Mouse (Mus musculus) kidney, adult 2 months (tissue): ENCODE results near the gene Insr.

ENCODE experiments used
- CTCF ChIP-seq: fragments of 200-500 bp; conservative IDR thresholded peaks from 2 replicates; pipeline ENCODE4 v1.5.1; 2011; ENCODE audit warnings: low read depth, mild to moderate bottlenecking, control low read depth, low read length, moderate library complexity, mixed read lengths; ENCODE audit not compliant: insufficient read depth, insufficient read length
- POLR2A ChIP-seq: fragments of 200-500 bp; IDR thresholded peaks from one replicate; pipeline ENCODE4 v1.6.1; 2011; ENCODE audit warnings: low read depth, low read length, control low read depth

- TF ChIP-seq CTCF, result no peak
- TF ChIP-seq POLR2A, result no peak
Observed at GRCm38 (mm10) chr8:3232601-3233000, 46.8 kb downstream of the Insr start.
